Mouse (Mus musculus): ENCODE data around the gene Hibadh. TPM values are rescaled to one million over a fixed set of nuclear protein-coding genes. Genes with fewer than 3 reads are reported as not detected.
A peak's percentile ranks its signal among the peaks of the same experiment; 100 is the strongest.
"Not testable (repeated sequence)": the region's sequence is repeated elsewhere in the genome, so short reads cannot be mapped to it uniquely, and the experiment has no call there.

The Hibadh gene
- 83.4 and 97.4 TPM in 2 replicates for polyA plus RNA-seq (2014; fragmentation: Nextera tagmentation; extraction: Ambion mirVana)

- WGBS: under 1% methylated on average over 31 of the region's 34 CpGs
Observed at GRCm38 (mm10) chr6:52640224-52640712, at the start of gene Hibadh. Gene Hibadh, minus strand, starts transcription at chr6:52640389.

DNA sequence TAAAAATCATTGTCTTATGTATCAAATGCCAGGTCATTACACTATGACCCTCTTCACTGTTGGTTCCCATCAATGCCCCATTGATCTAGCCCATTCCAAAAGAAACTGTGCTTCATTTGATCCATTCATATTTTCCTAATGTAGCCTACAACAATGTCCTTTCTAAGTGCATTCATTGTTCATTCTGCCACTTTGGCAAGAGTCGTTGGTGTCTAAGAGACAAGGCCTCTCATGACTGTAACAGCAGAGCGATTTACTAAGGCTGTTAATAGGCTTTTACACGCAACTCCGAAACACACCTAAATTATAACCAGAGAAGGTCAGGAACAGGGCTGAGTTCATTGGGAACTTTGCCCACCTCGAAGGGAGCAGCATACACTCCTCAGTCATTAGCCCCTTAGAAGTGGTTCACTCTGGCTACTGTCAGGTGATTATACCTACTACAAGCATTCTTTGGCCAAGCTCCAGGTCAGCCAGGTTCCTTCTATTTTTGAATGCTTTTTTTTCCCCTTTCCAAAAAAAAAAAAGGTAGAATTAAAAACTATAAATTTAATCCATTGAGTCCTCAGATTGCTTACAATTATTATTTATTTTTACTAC is 46.8 kb upstream of the Hibadh start:
- H3K36me3 ChIP-seq (ENCODE audit: control insufficient read depth, insufficient read depth, low read length): no peaks in the 10 kb centered on the region
- H3K9me3 ChIP-seq (ENCODE audit: control insufficient read depth, low read length): no peaks in the 10 kb centered on the region
- no peak overlapping the region for H3K27ac ChIP-seq (replicated peaks in 1 of 2; ENCODE audit: control insufficient read depth in 1 of 2, insufficient read depth in 1 of 2, low read depth in 2 of 2, low read length in 2 of 2)
- no peak for ATAC-seq (ENCODE audit: insufficient number of reproducible peaks, insufficient read depth, low FRiP score, low read depth)
- H3K9ac ChIP-seq (ENCODE audit: low read length): no peak overlapping the region
- peaks cover 0 to under 1% of the 10 kb centered on the region in 2 experiments; a peak in 1 of 4 replicates for H3K4me1 ChIP-seq (ENCODE audit: control insufficient read depth in 2 of 2, insufficient read depth in 2 of 2, low read length in 2 of 2)
- no peak overlapping the region for H3K4me3 ChIP-seq (ENCODE audit: control insufficient read depth in 1 of 2, insufficient read depth in 1 of 2, low read depth in 1 of 2, low read length in 2 of 2)
- H3K27me3 ChIP-seq (ENCODE audit: control insufficient read depth, insufficient read depth, low read length): no peaks in the 10 kb centered on the region
- no peak overlapping the region for H3K4me2 ChIP-seq (ENCODE audit: low read length)
- WGBS: 77% methylated on average over 5 of the region's 5 CpGs

More at GRCm38 (mm10) chr6:52640224-52640712, at the start of gene Hibadh:
- Histone ChIP-seq H3K27ac (replicated peaks in 1 of 2; ENCODE audit: control insufficient read depth in 1 of 2, insufficient read depth in 1 of 2, low read depth in 2 of 2, low read length in 2 of 2) (peak within 1 kb of the TSS; percentile 57 to 72), H3K4me2 (ENCODE audit: low read length) (peak within 1 kb of the TSS; percentile 71), H3K9ac (ENCODE audit: low read length) (peak within 1 kb of the TSS; percentile 86), H3K27me3 (ENCODE audit: control insufficient read depth, insufficient read depth, low read length) (no peaks in the 10 kb centered on the region), H3K4me1 (ENCODE audit: control insufficient read depth in 2 of 2, insufficient read depth in 2 of 2, low read length in 2 of 2) (peaks cover 0 to 13% of the 10 kb centered on the region in 2 experiments; a peak in 3 of 4 replicates), H3K9me3 (ENCODE audit: control insufficient read depth, low read length) (no peaks in the 10 kb centered on the region), H3K36me3 (ENCODE audit: control insufficient read depth, insufficient read depth, low read length) (0 out of 2 replicates have a peak, but pooled peaks cover 3% of the 10 kb centered on the region), H3K4me3 (ENCODE audit: control insufficient read depth in 1 of 2, insufficient read depth in 1 of 2, low read depth in 1 of 2, low read length in 2 of 2) (peak within 1 kb of the TSS; percentile 78)
- ATAC-seq (ENCODE audit: insufficient number of reproducible peaks, insufficient read depth, low FRiP score, low read depth): peak; percentile 100

DNA sequence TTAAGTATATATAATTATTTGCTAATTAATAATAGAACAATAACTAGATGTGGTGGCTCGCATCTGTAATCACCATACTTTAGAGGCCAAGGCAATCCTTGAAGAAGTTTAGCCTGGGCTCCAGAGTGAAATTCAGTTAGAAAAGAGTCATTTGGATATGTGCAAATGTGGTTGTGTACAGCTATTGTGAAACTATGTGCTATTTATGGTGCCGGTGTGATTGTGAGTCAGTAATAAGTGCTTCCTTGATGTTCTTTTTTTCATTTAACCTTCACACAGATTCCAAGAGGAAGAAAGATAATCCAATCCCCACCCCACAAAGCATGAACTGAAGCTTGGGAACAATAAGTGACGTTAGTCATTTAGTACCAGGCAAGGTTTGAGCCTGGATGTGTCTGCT is 42.4 kb upstream of the Hibadh start:
- ATAC-seq (ENCODE audit: insufficient number of reproducible peaks, insufficient read depth, low FRiP score, low read depth): no peak
- no peak overlapping the region for H3K4me3 ChIP-seq (ENCODE audit: control insufficient read depth in 1 of 2, insufficient read depth in 1 of 2, low read depth in 1 of 2, low read length in 2 of 2)
- no peaks in the 10 kb centered on the region for H3K4me1 ChIP-seq (ENCODE audit: control insufficient read depth in 2 of 2, insufficient read depth in 2 of 2, low read length in 2 of 2)
- no peaks in the 10 kb centered on the region for H3K36me3 ChIP-seq (ENCODE audit: control insufficient read depth, insufficient read depth, low read length)
- no peaks in the 10 kb centered on the region for H3K9me3 ChIP-seq (ENCODE audit: control insufficient read depth, low read length)
- H3K9ac ChIP-seq (ENCODE audit: low read length): no peak overlapping the region
- 75% methylated on average over 3 of the region's 3 CpGs for WGBS
- H3K27me3 ChIP-seq (ENCODE audit: control insufficient read depth, insufficient read depth, low read length): no peaks in the 10 kb centered on the region
- no peak overlapping the region for H3K4me2 ChIP-seq (ENCODE audit: low read length)
- H3K27ac ChIP-seq (replicated peaks in 1 of 2; ENCODE audit: control insufficient read depth in 1 of 2, insufficient read depth in 1 of 2, low read depth in 2 of 2, low read length in 2 of 2): no peak overlapping the region

DNA sequence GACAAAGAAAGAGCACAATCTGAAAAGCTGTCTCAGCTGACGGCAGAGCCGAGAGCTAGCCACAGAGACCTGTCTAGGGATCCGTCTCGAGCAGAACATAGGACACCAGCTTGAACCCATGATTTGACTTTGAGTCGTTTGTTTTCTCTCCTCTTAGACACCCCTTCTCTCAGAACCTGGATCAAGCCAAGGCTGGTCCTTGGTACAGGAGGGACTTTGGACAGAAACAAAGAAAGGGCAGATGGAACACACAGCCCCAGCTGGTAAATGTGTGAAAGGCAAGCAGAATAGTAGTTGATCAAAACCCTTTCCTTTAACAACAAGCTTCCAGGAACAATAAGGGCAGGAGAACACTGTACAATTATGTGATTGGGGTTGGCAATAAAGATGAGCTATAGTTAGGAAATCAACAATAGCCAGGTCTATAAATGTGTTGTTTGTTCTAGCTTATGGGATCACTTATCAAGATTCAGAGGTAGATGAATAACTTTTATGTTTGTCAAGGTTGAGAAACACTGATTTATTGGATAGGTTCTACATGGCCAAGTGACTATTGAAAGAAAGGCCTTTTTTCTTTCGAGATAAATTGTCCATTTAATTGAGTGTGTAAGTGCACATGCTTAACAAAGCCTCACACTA is 41.8 kb upstream of the Hibadh start:
- H3K4me3 ChIP-seq (ENCODE audit: control insufficient read depth in 1 of 2, insufficient read depth in 1 of 2, low read depth in 1 of 2, low read length in 2 of 2): no peak overlapping the region
- no peak overlapping the region for H3K27ac ChIP-seq (replicated peaks in 1 of 2; ENCODE audit: control insufficient read depth in 1 of 2, insufficient read depth in 1 of 2, low read depth in 2 of 2, low read length in 2 of 2)
- no peaks in the 10 kb centered on the region for H3K9me3 ChIP-seq (ENCODE audit: control insufficient read depth, low read length)
- WGBS: 65% methylated on average over 6 of the region's 6 CpGs
- no peak overlapping the region for H3K4me2 ChIP-seq (ENCODE audit: low read length)
- H3K36me3 ChIP-seq (ENCODE audit: control insufficient read depth, insufficient read depth, low read length): no peaks in the 10 kb centered on the region
- H3K27me3 ChIP-seq (ENCODE audit: control insufficient read depth, insufficient read depth, low read length): no peaks in the 10 kb centered on the region
- no peak for ATAC-seq (ENCODE audit: insufficient number of reproducible peaks, insufficient read depth, low FRiP score, low read depth)
- H3K9ac ChIP-seq (ENCODE audit: low read length): no peak overlapping the region
- no peaks in the 10 kb centered on the region for H3K4me1 ChIP-seq (ENCODE audit: control insufficient read depth in 2 of 2, insufficient read depth in 2 of 2, low read length in 2 of 2)

DNA sequence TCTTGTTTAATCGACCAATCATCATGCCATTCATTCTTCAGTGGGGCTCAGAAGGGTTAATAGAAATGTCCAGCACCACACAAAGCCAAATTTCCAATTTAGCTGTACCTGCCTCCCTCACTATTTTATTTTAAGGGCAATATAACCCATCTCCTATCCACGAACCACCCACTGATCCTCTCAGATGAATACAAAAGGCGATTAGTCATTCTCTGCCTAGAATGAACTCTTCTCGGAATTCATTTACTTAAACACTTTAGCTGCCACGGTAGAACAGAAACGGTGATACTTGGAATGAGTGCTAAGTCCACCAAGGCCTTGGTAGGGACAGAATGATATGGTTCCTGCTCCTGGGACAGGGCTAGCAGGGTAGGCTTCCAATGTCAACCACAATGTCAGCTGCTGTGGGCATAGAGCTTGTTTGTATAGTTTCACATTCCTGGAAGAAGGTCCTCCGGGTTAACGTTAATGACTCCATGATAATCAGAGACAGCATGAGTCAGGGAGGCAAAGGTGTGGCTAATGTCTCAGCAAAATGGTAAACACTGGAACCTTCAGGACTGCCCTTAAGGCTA is 40.4 kb upstream of the Hibadh start:
- Histone ChIP-seq H3K4me2 (ENCODE audit: low read length) (no peak overlapping the region), H3K9me3 (ENCODE audit: control insufficient read depth, low read length) (no peaks in the 10 kb centered on the region)
- WGBS: 52% methylated on average over 8 of the region's 8 CpGs

DNA sequence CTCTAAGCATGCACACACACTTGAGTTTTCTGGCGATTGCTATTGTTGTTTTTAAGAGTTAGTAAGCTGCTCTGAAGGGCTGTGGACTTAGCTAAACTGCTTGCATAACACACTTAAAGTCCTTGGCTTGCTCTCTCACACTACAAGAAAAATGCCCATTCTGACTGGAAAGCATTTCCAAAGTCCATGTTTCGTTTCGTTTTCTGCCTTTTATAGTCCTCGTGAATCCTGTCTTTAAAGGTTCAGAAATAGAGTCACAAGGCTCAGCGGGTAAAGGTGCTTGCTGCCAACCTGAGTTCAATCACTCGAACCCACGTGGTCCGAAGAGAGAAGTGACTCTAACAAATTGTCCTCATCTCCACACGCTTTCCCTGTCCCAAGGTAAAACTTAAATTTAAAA is 39.4 kb upstream of the Hibadh start:
- Histone ChIP-seq H3K4me1 (ENCODE audit: control insufficient read depth in 2 of 2, insufficient read depth in 2 of 2, low read length in 2 of 2) (peaks cover 0 to under 1% of the 10 kb centered on the region in 2 experiments; a peak in 2 of 4 replicates), H3K27me3 (ENCODE audit: control insufficient read depth, insufficient read depth, low read length) (no peaks in the 10 kb centered on the region), H3K9ac (ENCODE audit: low read length) (no peak overlapping the region), H3K9me3 (ENCODE audit: control insufficient read depth, low read length) (no peaks in the 10 kb centered on the region), H3K4me2 (ENCODE audit: low read length) (no peak overlapping the region), H3K4me3 (ENCODE audit: control insufficient read depth in 1 of 2, insufficient read depth in 1 of 2, low read depth in 1 of 2, low read length in 2 of 2) (no peak overlapping the region), H3K27ac (replicated peaks in 1 of 2; ENCODE audit: control insufficient read depth in 1 of 2, insufficient read depth in 1 of 2, low read depth in 2 of 2, low read length in 2 of 2) (no peak overlapping the region), H3K36me3 (ENCODE audit: control insufficient read depth, insufficient read depth, low read length) (no peaks in the 10 kb centered on the region)
- no peak for ATAC-seq (ENCODE audit: insufficient number of reproducible peaks, insufficient read depth, low FRiP score, low read depth)
- WGBS: 76% methylated on average over 9 of the region's 9 CpGs

More for the DNA sequence above, 40.4 kb upstream of the Hibadh start:
- Histone ChIP-seq H3K36me3 (ENCODE audit: control insufficient read depth, insufficient read depth, low read length) (no peaks in the 10 kb centered on the region), H3K27me3 (ENCODE audit: control insufficient read depth, insufficient read depth, low read length) (no peaks in the 10 kb centered on the region), H3K9ac (ENCODE audit: low read length) (no peak overlapping the region), H3K27ac (replicated peaks in 1 of 2; ENCODE audit: control insufficient read depth in 1 of 2, insufficient read depth in 1 of 2, low read depth in 2 of 2, low read length in 2 of 2) (no peak overlapping the region), H3K4me1 (ENCODE audit: control insufficient read depth in 2 of 2, insufficient read depth in 2 of 2, low read length in 2 of 2) (no peaks in the 10 kb centered on the region), H3K4me3 (ENCODE audit: control insufficient read depth in 1 of 2, insufficient read depth in 1 of 2, low read depth in 1 of 2, low read length in 2 of 2) (no peak overlapping the region)
- ATAC-seq (ENCODE audit: insufficient number of reproducible peaks, insufficient read depth, low FRiP score, low read depth): no peak

DNA sequence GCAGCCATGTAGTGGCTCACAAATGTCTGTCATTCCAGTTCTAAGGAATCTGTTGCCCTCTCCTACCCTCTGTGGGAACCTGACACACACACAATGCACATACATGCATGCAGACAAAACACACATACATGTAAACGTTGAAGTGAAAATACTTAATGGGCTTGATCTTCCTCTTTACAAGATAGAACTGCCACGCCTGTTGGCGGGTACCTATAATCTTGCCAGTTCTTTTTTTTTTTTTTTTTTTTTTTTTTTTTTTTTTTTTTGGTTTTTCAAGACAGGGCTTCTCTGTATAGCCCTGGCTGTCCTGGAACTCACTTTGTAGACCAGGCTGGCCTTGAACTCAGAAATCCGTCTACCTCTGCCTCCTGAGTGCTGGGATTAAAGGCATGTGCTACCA is 37.3 kb upstream of the Hibadh start:
- not testable (repeated sequence) for ATAC-seq (ENCODE audit: insufficient number of reproducible peaks, insufficient read depth, low FRiP score, low read depth); H3K4me2 ChIP-seq (ENCODE audit: low read length); H3K9me3 ChIP-seq (ENCODE audit: control insufficient read depth, low read length); H3K36me3 ChIP-seq (ENCODE audit: control insufficient read depth, insufficient read depth, low read length); H3K4me3 ChIP-seq (ENCODE audit: control insufficient read depth in 1 of 2, insufficient read depth in 1 of 2, low read depth in 1 of 2, low read length in 2 of 2); H3K27me3 ChIP-seq (ENCODE audit: control insufficient read depth, insufficient read depth, low read length); H3K27ac ChIP-seq (replicated peaks in 1 of 2; ENCODE audit: control insufficient read depth in 1 of 2, insufficient read depth in 1 of 2, low read depth in 2 of 2, low read length in 2 of 2); H3K4me1 ChIP-seq (ENCODE audit: control insufficient read depth in 2 of 2, insufficient read depth in 2 of 2, low read length in 2 of 2); H3K9ac ChIP-seq (ENCODE audit: low read length)
- WGBS: 79% methylated on average over 4 of the region's 4 CpGs
